ENCODE assay signal across 12 mouse cellular contexts in the genomic region with DNA sequence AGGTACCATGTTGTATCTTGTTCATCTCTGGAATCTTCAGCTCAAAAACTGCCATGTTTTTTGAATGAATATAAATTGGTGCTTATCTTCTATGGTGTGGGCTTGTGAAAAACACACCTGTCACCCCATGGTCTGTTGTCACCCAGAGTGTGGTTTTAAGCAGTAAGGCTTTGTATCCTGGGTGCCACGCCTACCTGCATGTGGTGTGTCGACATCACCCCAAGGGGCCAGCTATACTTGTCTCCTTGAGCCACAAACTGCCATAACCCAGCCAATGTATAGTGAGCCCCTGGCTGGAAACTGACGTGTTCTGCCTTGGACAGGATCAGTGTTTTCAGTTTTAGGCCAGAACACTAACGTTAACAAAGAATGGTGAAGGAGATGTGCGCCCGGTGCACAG. TPM values are rescaled to one million over a fixed set of nuclear protein-coding genes. Genes with fewer than 3 reads are reported as not detected.
DNase-seq lines count a peak whose midpoint lies in the region; ATAC-seq and TF ChIP-seq lines count a peak whose summit lies in the region.
"Had no signal": no experiment of that assay in that cellular context is flagged by ENCODE, and none has a peak within 500 bp of the region (broad histone marks: within the 10 kb centered on the region; RNA-seq: fewer than 3 reads in every experiment).

No protein-coding gene starts in this region.

- no peak overlapping the region for H3K9ac ChIP-seq in heart, embryonic 13.5 days
- no peak overlapping the region for H3K9ac ChIP-seq in forebrain, postnatal 0 days
- no peak overlapping the region for H3K9ac ChIP-seq in forebrain, embryonic 11.5 days (ENCODE audit: low read length)

- H3K36me3 ChIP-seq in heart, embryonic 13.5 days = peaks cover 36% of the 10 kb centered on the region
- 0 out of 2 replicates have a peak, but pooled peaks cover 2% of the 10 kb centered on the region for H3K36me3 ChIP-seq in small intestine, adult 2 months (ENCODE audit: control insufficient read depth, insufficient read depth, low read length)
- H3K36me3 ChIP-seq in forebrain, postnatal 0 days (ENCODE audit: insufficient read depth) = peaks cover 25% of the 10 kb centered on the region
- H3K36me3 ChIP-seq in forebrain, embryonic 11.5 days (ENCODE audit: control insufficient read depth, insufficient read depth, low read length) = peaks cover 4% of the 10 kb centered on the region; the same call in 1 of the 2 replicates

- no peak for TF ChIP-seq CTCF in small intestine, adult 2 months (IDR thresholded peaks at IDR 0.05; ENCODE audit: extremely low read depth, insufficient read length, insufficient replicate concordance, low read depth, low read length)
- no peak for TF ChIP-seq CTCF in forebrain, postnatal 0 days (IDR thresholded peaks at IDR 0.05; ENCODE audit: low read depth)

- no peak for DNase-seq in heart, postnatal 25 days (ENCODE audit: low spot score)
- DNase-seq in B cell, adult 2 months = peak; percentile 54 to 59
- DNase-seq in induced T-regulatory cell, adult 2 months (ENCODE audit: low read depth) = peak; percentile 84
- DNase-seq in left cerebral cortex, postnatal 25 days (ENCODE audit: low spot score in 2 of 2) = no peak
- DNase-seq in forebrain, postnatal 0 days = no peak
- no peak for DNase-seq in forebrain, embryonic 11.5 days (ENCODE audit: low spot score)
- DNase-seq: adrenal gland, postnatal 14 days; cerebellum, adult 18-20 months; gastrocnemius, postnatal 10 days; heart, postnatal 4 days had no signal

- intact Hi-C loops in heart, postnatal 25 days (cut with DNase I) = no loop called here
- intact Hi-C loops in left cerebral cortex, postnatal 25 days (cut with DNase I) = no loop called here

- WGBS in heart, embryonic 13.5 days = 84% methylated on average over 6 of the region's 6 CpGs
- 69% methylated on average over 6 of the region's 6 CpGs for WGBS in small intestine, adult 2 months
- WGBS in forebrain, postnatal 0 days = 84% methylated on average over 6 of the region's 6 CpGs
- WGBS in forebrain, embryonic 11.5 days = 84% methylated on average over 6 of the region's 6 CpGs

- ATAC-seq in heart, embryonic 13.5 days (ENCODE audit: extremely low read depth, insufficient number of reproducible peaks, low FRiP score, low TSS enrichment) = no peak
- ATAC-seq in forebrain, postnatal 0 days = no peak
- ATAC-seq in forebrain, embryonic 11.5 days (replicated peaks; ENCODE audit: low FRiP score) = no peak

- no peak overlapping the region for H3K4me3 ChIP-seq in heart, embryonic 13.5 days
- no peak overlapping the region for H3K4me3 ChIP-seq in small intestine, adult 2 months (ENCODE audit: low read depth, low read length)
- H3K4me3 ChIP-seq in forebrain, postnatal 0 days (ENCODE audit: low read depth, low read length) = no peak overlapping the region
- no peak overlapping the region for H3K4me3 ChIP-seq in forebrain, embryonic 11.5 days (ENCODE audit: low read depth, low read length)

- no peak for TF ChIP-seq POLR2A in small intestine, adult 2 months (IDR thresholded peaks at IDR 0.05; ENCODE audit: low read depth, low read length)

- H3K4me1 ChIP-seq in heart, embryonic 13.5 days = peaks cover 51% of the 10 kb centered on the region
- H3K4me1 ChIP-seq in small intestine, adult 2 months (ENCODE audit: control insufficient read depth, insufficient read depth, insufficient read length, low read length) = peaks cover 34% of the 10 kb centered on the region
- H3K4me1 ChIP-seq in forebrain, postnatal 0 days (ENCODE audit: insufficient read depth) = peaks cover 12% of the 10 kb centered on the region
- peaks cover 14% of the 10 kb centered on the region; the same call in 1 of the 2 replicates for H3K4me1 ChIP-seq in forebrain, embryonic 11.5 days (replicated peaks; ENCODE audit: control insufficient read depth, insufficient read depth, low read length)

- no peaks in the 10 kb centered on the region for H3K27me3 ChIP-seq in heart, embryonic 13.5 days (replicated peaks)
- no peaks in the 10 kb centered on the region for H3K27me3 ChIP-seq in small intestine, adult 2 months (ENCODE audit: control insufficient read depth, insufficient read depth, low read length)
- H3K27me3 ChIP-seq in forebrain, postnatal 0 days (ENCODE audit: insufficient read depth, low read length) = peaks cover 4% of the 10 kb centered on the region; the same call in 1 of the 2 replicates
- H3K27me3 ChIP-seq in forebrain, embryonic 11.5 days (ENCODE audit: control insufficient read depth, insufficient read depth, low read length) = no peaks in the 10 kb centered on the region

- peak overlapping the region; percentile 88; the same call in 1 of the 2 replicates for H3K4me2 ChIP-seq in heart, embryonic 13.5 days
- H3K4me2 ChIP-seq in forebrain, postnatal 0 days (ENCODE audit: low read depth) = no peak overlapping the region
- H3K4me2 ChIP-seq in forebrain, embryonic 11.5 days (ENCODE audit: low read depth, low read length, severe bottlenecking) = no peak overlapping the region

- H3K9me3 ChIP-seq in heart, embryonic 13.5 days = no peaks in the 10 kb centered on the region
- no peaks in the 10 kb centered on the region for H3K9me3 ChIP-seq in forebrain, postnatal 0 days (ENCODE audit: low read length)
- no peaks in the 10 kb centered on the region for H3K9me3 ChIP-seq in forebrain, embryonic 11.5 days (ENCODE audit: control insufficient read depth, low read length)

- H3K27ac ChIP-seq in heart, embryonic 13.5 days (replicated peaks) = 0 out of 2 replicates have a peak overlapping the region, but pooled peaks have one; percentile 5
- peak overlapping the region; percentile 98 for H3K27ac ChIP-seq in small intestine, adult 2 months (ENCODE audit: insufficient read depth, low read depth, low read length)
- H3K27ac ChIP-seq in forebrain, postnatal 0 days (ENCODE audit: low read depth, low read length) = no peak overlapping the region
- H3K27ac ChIP-seq in forebrain, embryonic 11.5 days (ENCODE audit: low read depth, low read length) = no peak overlapping the region

RNA-seq across cellular contexts. Expression of gene Zfp36, which starts 4.1 kb away (rescaled TPM):
- polyA plus RNA-seq in heart, embryonic 13.5 days (2015; fragmentation: Nextera tagmentation; extraction: Ambion mirVana) = 11.9 and 13.6 TPM in 2 replicates
- total RNA-seq in heart, postnatal 25 days (2021) = 10 to 100 TPM; 14.1 to 18.0 TPM
- 85.4 and 196 TPM in 2 replicates for polyA plus RNA-seq in small intestine, adult 2 months (2012; rRNA removed)
- 1 to 10 TPM; 2.2 to 2.9 TPM for total RNA-seq in left cerebral cortex, postnatal 25 days (2021)
- 2.8 and 4.0 TPM in 2 replicates for total RNA-seq in forebrain, postnatal 0 days (2014; rRNA removed)
- 2.3 and 3.8 TPM in 2 replicates for polyA plus RNA-seq in forebrain, postnatal 0 days (2015; fragmentation: Nextera tagmentation; extraction: Ambion mirVana)
- polyA plus RNA-seq in forebrain, embryonic 11.5 days (2014; fragmentation: Nextera tagmentation; extraction: Ambion mirVana) = 4.5 and 5.2 TPM in 2 replicates

RNA-seq across cellular contexts. Expression of gene Med29, which starts 8.3 kb away (rescaled TPM):
- 49.9 and 54.2 TPM in 2 replicates for polyA plus RNA-seq in heart, embryonic 13.5 days (2015; fragmentation: Nextera tagmentation; extraction: Ambion mirVana)
- total RNA-seq in heart, postnatal 25 days (2021) = 10 to 100 TPM; 18.2 to 20.9 TPM
- 36.5 and 58.0 TPM in 2 replicates for polyA plus RNA-seq in small intestine, adult 2 months (2012; rRNA removed)
- total RNA-seq in left cerebral cortex, postnatal 25 days (2021) = 10 to 100 TPM; 19.0 to 22.2 TPM
- 32.5 and 35.1 TPM in 2 replicates for total RNA-seq in forebrain, postnatal 0 days (2014; rRNA removed)
- polyA plus RNA-seq in forebrain, postnatal 0 days (2015; fragmentation: Nextera tagmentation; extraction: Ambion mirVana) = 39.2 and 47.6 TPM in 2 replicates
- 40.1 and 46.1 TPM in 2 replicates for polyA plus RNA-seq in forebrain, embryonic 11.5 days (2014; fragmentation: Nextera tagmentation; extraction: Ambion mirVana)

RNA-seq across cellular contexts. Expression of gene Paf1, which starts 8.6 kb away (rescaled TPM):
- polyA plus RNA-seq in heart, embryonic 13.5 days (2015; fragmentation: Nextera tagmentation; extraction: Ambion mirVana) = 73.4 and 75.1 TPM in 2 replicates
- 10 to 100 TPM; 40.6 to 44.3 TPM for total RNA-seq in heart, postnatal 25 days (2021)
- polyA plus RNA-seq in small intestine, adult 2 months (2012; rRNA removed) = 27.6 and 67.1 TPM in 2 replicates
- 10 to 100 TPM; 62.4 to 64.0 TPM for total RNA-seq in left cerebral cortex, postnatal 25 days (2021)
- 74.8 and 80.5 TPM in 2 replicates for total RNA-seq in forebrain, postnatal 0 days (2014; rRNA removed)
- 69.4 and 92.7 TPM in 2 replicates for polyA plus RNA-seq in forebrain, postnatal 0 days (2015; fragmentation: Nextera tagmentation; extraction: Ambion mirVana)
- 82.0 and 82.9 TPM in 2 replicates for polyA plus RNA-seq in forebrain, embryonic 11.5 days (2014; fragmentation: Nextera tagmentation; extraction: Ambion mirVana)

RNA-seq across cellular contexts. Expression of gene Plekhg2, which starts 11.8 kb away (rescaled TPM):
- polyA plus RNA-seq in heart, embryonic 13.5 days (2015; fragmentation: Nextera tagmentation; extraction: Ambion mirVana) = 43.5 and 49.3 TPM in 2 replicates
- 10 to 100 TPM; 13.1 to 20.4 TPM for total RNA-seq in heart, postnatal 25 days (2021)
- polyA plus RNA-seq in small intestine, adult 2 months (2012; rRNA removed) = 22.9 and 58.2 TPM in 2 replicates
- 1 to 10 TPM; 5.0 to 6.7 TPM for total RNA-seq in left cerebral cortex, postnatal 25 days (2021)
- 20.3 and 25.7 TPM in 2 replicates for total RNA-seq in forebrain, postnatal 0 days (2014; rRNA removed)
- 9.0 and 11.4 TPM in 2 replicates for polyA plus RNA-seq in forebrain, postnatal 0 days (2015; fragmentation: Nextera tagmentation; extraction: Ambion mirVana)
- polyA plus RNA-seq in forebrain, embryonic 11.5 days (2014; fragmentation: Nextera tagmentation; extraction: Ambion mirVana) = 81.2 and 81.3 TPM in 2 replicates

RNA-seq across cellular contexts. Expression of gene Rps16, which starts 33.7 kb away (rescaled TPM):
- polyA plus RNA-seq in heart, embryonic 13.5 days (2015; fragmentation: Nextera tagmentation; extraction: Ambion mirVana) = 599 and 651 TPM in 2 replicates
- 100 to 1,000 TPM; 489 to 520 TPM for total RNA-seq in heart, postnatal 25 days (2021)
- polyA plus RNA-seq in small intestine, adult 2 months (2012; rRNA removed) = 877 and 996 TPM in 2 replicates
- total RNA-seq in left cerebral cortex, postnatal 25 days (2021) = 100 to 1,000 TPM; 438 to 443 TPM
- 205 and 300 TPM in 2 replicates for total RNA-seq in forebrain, postnatal 0 days (2014; rRNA removed)
- 595 and 769 TPM in 2 replicates for polyA plus RNA-seq in forebrain, postnatal 0 days (2015; fragmentation: Nextera tagmentation; extraction: Ambion mirVana)
- 727 and 782 TPM in 2 replicates for polyA plus RNA-seq in forebrain, embryonic 11.5 days (2014; fragmentation: Nextera tagmentation; extraction: Ambion mirVana)

Comparison
In these comparisons a context has a peak if more than half of its experiments do, and no peak if none do; other contexts are left out.
1. H3K27ac ChIP-seq: peak in heart, embryonic 13.5 days (single experiment) and small intestine, adult 2 months (single experiment); none in forebrain, postnatal 0 days (single experiment) and forebrain, embryonic 11.5 days (single experiment).
2. DNase-seq: peak in B cell, adult 2 months (2 of 2) and induced T-regulatory cell, adult 2 months (single experiment); none in heart, postnatal 25 days (single experiment), left cerebral cortex, postnatal 25 days (0 of 2), forebrain, postnatal 0 days (single experiment) and forebrain, embryonic 11.5 days (single experiment).